Mouse (Mus musculus) 416B (cell line): ENCODE results near the gene Olfr1495.
"Not testable (repeated sequence)": the region's sequence is repeated elsewhere in the genome, so short reads cannot be mapped to it uniquely, and the experiment has no call there.

Experiments used
- DNase-seq: peaks from one replicate; pipeline ENCODE4 v3.0.0; 2011; ENCODE audit warnings: low read depth

Olfr1495 gene

GRCm38 (mm10) chr19:13764306-13764705 is at the start of gene Olfr1495:
Gene Olfr1495, plus strand, starts transcription at chr19:13764606.
- no peak for DNase-seq

GRCm38 (mm10) chr19:13722978-13723377 is 41.4 kb upstream of the Olfr1495 start, which contains the start of gene Olfr1493-ps1:
Gene Olfr1493-ps1, plus strand, starts transcription at chr19:13723278.
- no peak for DNase-seq

GRCm38 (mm10) chr19:13739428-13739827 is 25.0 kb upstream of the Olfr1495 start, which contains the start of gene Olfr1494:
Gene Olfr1494, plus strand, starts transcription at chr19:13739728.
- no peak for DNase-seq

GRCm38 (mm10) chr19:13749366-13749765 is 15.0 kb upstream of the Olfr1495 start:
- DNase-seq = no peak

GRCm38 (mm10) chr19:13768565-13769276 is 4.3 kb downstream of the Olfr1495 start:
- no peak for DNase-seq

GRCm38 (mm10) chr19:13777578-13777977 is 13.2 kb downstream of the Olfr1495 start, which contains the start of gene Olfr1496:
Gene Olfr1496, plus strand, starts transcription at chr19:13777878.
- no peak for DNase-seq

GRCm38 (mm10) chr19:13798102-13798501 is 33.7 kb downstream of the Olfr1495 start, which contains the start of gene Olfr1497:
Gene Olfr1497, minus strand, starts transcription at chr19:13798202.
- DNase-seq = no peak

GRCm38 (mm10) chr19:13805486-13805885 is 41.1 kb downstream of the Olfr1495 start:
- DNase-seq = not testable (repeated sequence)

- peak; percentile 38 for DNase-seq
Observed at GRCm38 (mm10) chr19:13812823-13813222, 48.4 kb downstream of the Olfr1495 start.

- DNase-seq = peak; percentile 72
Observed at GRCm38 (mm10) chr19:13818827-13819226, 54.4 kb downstream of the Olfr1495 start.

- no peak for DNase-seq
Observed at GRCm38 (mm10) chr19:13819347-13819746, 54.9 kb downstream of the Olfr1495 start, which contains the start of gene Olfr1499. Gene Olfr1499, minus strand, starts transcription at chr19:13819447.
